Mouse (Mus musculus): ENCODE data around the gene Thap12.

The Thap12 gene

GRCm38 (mm10) chr7:98702283-98703240 lies at the start of gene Thap12:
Gene Thap12, plus strand, starts transcription at chr7:98703103.
- DNase-seq (ENCODE audit: extremely low read depth, insufficient read length, low spot score) = peak; percentile 96

- DNase-seq (ENCODE audit: extremely low read depth, insufficient read length, low spot score) = peak; percentile 84
These were observed 47.0 kb upstream of the Thap12 start for GRCm38 (mm10) chr7:98655681-98656530.

- peak; percentile 96 for DNase-seq (ENCODE audit: extremely low read depth, insufficient read length, low spot score)
These were observed 46.2 kb upstream of the Thap12 start, which contains the start of gene Emsy for GRCm38 (mm10) chr7:98656531-98657221. Gene Emsy, minus strand, starts transcription at chr7:98656783.

- no peak for DNase-seq (ENCODE audit: extremely low read depth, insufficient read length, low spot score)
These were observed 37.7 kb upstream of the Thap12 start for GRCm38 (mm10) chr7:98665166-98665565.

GRCm38 (mm10) chr7:98665726-98666125 lies 37.2 kb upstream of the Thap12 start:
- DNase-seq (ENCODE audit: extremely low read depth, insufficient read length, low spot score) = no peak

- peak; percentile 64 for DNase-seq (ENCODE audit: extremely low read depth, insufficient read length, low spot score)
These were observed 34.8 kb upstream of the Thap12 start for GRCm38 (mm10) chr7:98667956-98668746.

- DNase-seq (ENCODE audit: extremely low read depth, insufficient read length, low spot score) = no peak
These were observed 32.1 kb upstream of the Thap12 start for GRCm38 (mm10) chr7:98670831-98671230.

GRCm38 (mm10) chr7:98671416-98671815 lies 31.5 kb upstream of the Thap12 start:
- DNase-seq (ENCODE audit: extremely low read depth, insufficient read length, low spot score) = no peak

- DNase-seq (ENCODE audit: extremely low read depth, insufficient read length, low spot score) = no peak
These were observed 30.5 kb upstream of the Thap12 start for GRCm38 (mm10) chr7:98672241-98672955.

GRCm38 (mm10) chr7:98674344-98674743 lies 28.6 kb upstream of the Thap12 start:
- DNase-seq (ENCODE audit: extremely low read depth, insufficient read length, low spot score) = no peak

- no peak for DNase-seq (ENCODE audit: extremely low read depth, insufficient read length, low spot score)
These were observed 25.4 kb upstream of the Thap12 start for GRCm38 (mm10) chr7:98677511-98677910.

- no peak for DNase-seq (ENCODE audit: extremely low read depth, insufficient read length, low spot score)
These were observed 24.5 kb upstream of the Thap12 start for GRCm38 (mm10) chr7:98678441-98678840.

- DNase-seq (ENCODE audit: extremely low read depth, insufficient read length, low spot score) = no peak
These were observed 22.2 kb upstream of the Thap12 start for GRCm38 (mm10) chr7:98680691-98681090.

- DNase-seq (ENCODE audit: extremely low read depth, insufficient read length, low spot score) = no peak
These were observed 20.1 kb upstream of the Thap12 start for GRCm38 (mm10) chr7:98682821-98683220.

- no peak for DNase-seq (ENCODE audit: extremely low read depth, insufficient read length, low spot score)
These were observed 17.0 kb upstream of the Thap12 start for GRCm38 (mm10) chr7:98685895-98686294.

- DNase-seq (ENCODE audit: extremely low read depth, insufficient read length, low spot score) = no peak
These were observed 12.8 kb upstream of the Thap12 start for GRCm38 (mm10) chr7:98690126-98690525.

- no peak for DNase-seq (ENCODE audit: extremely low read depth, insufficient read length, low spot score)
These were observed 12.1 kb upstream of the Thap12 start for GRCm38 (mm10) chr7:98690831-98691230.

GRCm38 (mm10) chr7:98692761-98693546 lies 9.9 kb upstream of the Thap12 start:
- DNase-seq (ENCODE audit: extremely low read depth, insufficient read length, low spot score) = no peak

Data from 3134 (cell line).